Mouse (Mus musculus) MEL (cell line): Measurements from ENCODE around the gene Fto.

Experiments used
- CTCF ChIP-seq, 3 experiments: IDR thresholded peaks in 2 of 3; conservative IDR thresholded peaks in 1 of 3; 2 replicates each; pipeline ENCODE4 v1.5.1; 2011 to 2012; ENCODE audit warnings: low read length in 3 of 3, low read depth in 2 of 3, mild to moderate bottlenecking in 2 of 3, improper control_type of control experiment in 1 of 3, inconsistent platforms in 1 of 3, mixed read lengths in 1 of 3, moderate library complexity in 1 of 3; ENCODE audit not compliant: control insufficient read depth in 1 of 3, insufficient read depth in 1 of 3, poor library complexity in 1 of 3, severe bottlenecking in 1 of 3
- E2F4 ChIP-seq: IDR thresholded peaks from 2 replicates; pipeline ENCODE4 v1.6.1; 2011; ENCODE audit warnings: low read depth, low read length, improper control_type of control experiment, borderline replicate concordance
- MAX ChIP-seq: IDR thresholded peaks from 2 replicates; pipeline ENCODE4 v1.6.1; 2011; ENCODE audit warnings: low read length, improper control_type of control experiment
- POLR2A ChIP-seq, 2 experiments: IDR thresholded peaks; 2 replicates each; pipeline ENCODE4 v1.6.1; 2011 to 2012; ENCODE audit warnings: low read length in 2 of 2, mild to moderate bottlenecking in 2 of 2, control low read depth in 1 of 2, improper control_type of control experiment in 1 of 2, low read depth in 1 of 2, moderate library complexity in 1 of 2; ENCODE audit not compliant: control insufficient read depth in 1 of 2, insufficient read depth in 1 of 2, poor library complexity in 1 of 2
- POLR2AphosphoS2 ChIP-seq: IDR thresholded peaks from 2 replicates; pipeline ENCODE4 v1.6.1; 2011; ENCODE audit warnings: low read length, improper control_type of control experiment
- TAL1 ChIP-seq: IDR thresholded peaks from 2 replicates; pipeline ENCODE4 v1.6.1; 2012; ENCODE audit warnings: mild to moderate bottlenecking, inconsistent platforms, low read length, moderate library complexity, mixed read lengths
- TBP ChIP-seq: IDR thresholded peaks from 2 replicates; pipeline ENCODE4 v1.8.0; 2011; ENCODE audit warnings: low read depth, low read length, improper control_type of control experiment
- TCF12 ChIP-seq: IDR thresholded peaks from 2 replicates; pipeline ENCODE4 v1.6.1; 2014; ENCODE audit warnings: low read depth, mild to moderate bottlenecking, inconsistent platforms, low read length, improper control_type of control experiment, moderate library complexity

DNA sequence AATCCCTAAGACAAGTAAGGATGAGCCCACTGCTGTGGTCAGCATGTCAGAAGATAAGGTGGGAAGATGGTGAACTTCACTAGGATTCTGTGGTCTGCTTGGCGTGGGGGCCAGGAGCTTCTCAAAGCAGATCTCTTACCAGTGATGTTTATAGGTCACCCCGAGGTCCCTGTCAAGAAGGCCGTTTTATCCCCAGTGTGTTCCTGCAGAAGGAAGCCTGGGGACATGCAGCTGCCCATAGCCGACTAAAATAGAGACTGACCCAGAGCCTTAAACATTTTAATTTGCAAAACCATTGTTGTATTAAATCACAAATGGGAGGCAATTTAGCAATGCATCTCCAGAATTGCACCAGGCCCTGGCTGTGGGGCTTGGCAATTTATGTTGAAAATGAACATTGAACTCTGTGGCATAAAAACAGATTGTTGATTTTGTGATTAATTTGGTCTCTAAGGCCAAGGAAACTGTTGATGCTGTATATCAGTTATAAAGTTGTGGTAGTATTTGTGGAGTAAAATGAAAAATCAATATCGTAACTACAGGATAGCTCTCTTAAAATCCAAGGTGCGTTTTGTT lies 193.4 kb downstream of the Fto start:
- TF ChIP-seq CTCF (IDR thresholded peaks at IDR 0.05 in 2 of 3, conservative IDR thresholded peaks at IDR 0.05 in 1 of 3; ENCODE audit: control insufficient read depth in 1 of 3, insufficient read depth in 1 of 3, low read depth in 2 of 3, low read length in 3 of 3, poor library complexity in 1 of 3, severe bottlenecking in 1 of 3) (no peak), MAX (no peak), TAL1 (no peak), TBP (no peak), TCF12 (no peak), POLR2AphosphoS2 (no peak), E2F4 (no peak), POLR2A (IDR thresholded peaks at IDR 0.05; ENCODE audit: control insufficient read depth in 1 of 2, insufficient read depth in 1 of 2, low read depth in 1 of 2, low read length in 2 of 2, poor library complexity in 1 of 2) (no peak)
